Mouse (Mus musculus) kidney, adult 2 months (tissue): ENCODE data around the gene Clmp. TPM values are rescaled to one million over a fixed set of nuclear protein-coding genes. Genes with fewer than 3 reads are reported as not detected.
"Not testable (repeated sequence)": the region's sequence is repeated elsewhere in the genome, so short reads cannot be mapped to it uniquely, and the experiment has no call there.

Experiments
- DNase-seq: peaks from one replicate; pipeline ENCODE4 v3.0.0; 2021
- H3K27ac ChIP-seq: fragments of 200-500 bp; 2 replicates; pipeline ENCODE4 v1.5.1; 2012; ENCODE audit warnings: low read depth, low read length, control low read depth, inconsistent platforms; ENCODE audit not compliant: insufficient read depth
- H3K27me3 ChIP-seq: fragments of 200-500 bp; replicated peaks from 2 replicates; pipeline ENCODE4 v1.6.1; 2012; ENCODE audit warnings: mild to moderate bottlenecking, moderate library complexity, low read length, inconsistent platforms; ENCODE audit not compliant: control insufficient read depth, insufficient read depth
- H3K36me3 ChIP-seq: fragments of 200-500 bp; 2 replicates; pipeline ENCODE4 v1.6.1; 2012; ENCODE audit warnings: mild to moderate bottlenecking, moderate library complexity, low read length, inconsistent platforms; ENCODE audit not compliant: control insufficient read depth, insufficient read depth
- H3K4me1 ChIP-seq: fragments of 200-500 bp; 2 replicates; pipeline ENCODE4 v1.6.1; 2011; ENCODE audit warnings: low read length; ENCODE audit not compliant: control insufficient read depth, insufficient read depth
- H3K4me3 ChIP-seq: fragments of 200-500 bp; 2 replicates; pipeline ENCODE4 v1.5.1; 2011; ENCODE audit warnings: mild to moderate bottlenecking, low read depth, low read length, control low read depth; ENCODE audit not compliant: insufficient read depth
- CTCF ChIP-seq: fragments of 200-500 bp; conservative IDR thresholded peaks from 2 replicates; pipeline ENCODE4 v1.5.1; 2011; ENCODE audit warnings: low read depth, mild to moderate bottlenecking, control low read depth, low read length, moderate library complexity, mixed read lengths; ENCODE audit not compliant: insufficient read depth, insufficient read length
- POLR2A ChIP-seq: fragments of 200-500 bp; IDR thresholded peaks from one replicate; pipeline ENCODE4 v1.6.1; 2011; ENCODE audit warnings: low read depth, low read length, control low read depth
- WGBS: fragments of 180-500 bp; shearing (Covaris S2); methylation state at CpG from one replicate; pipeline ENCODE4 v1.1.7; 2018; 5-methylcytosine and 5-hydroxymethylcytosine counted together
- polyA plus RNA-seq: library from polyadenylated mRNA; depleted of rRNA; stranded (reverse); fragments of >200 nt; gene quantifications from 2 replicates; pipeline ENCODE4 v1.2.3, GENCODE M21; 2012

The Clmp gene
- polyA plus RNA-seq, 1 experiment, result 4.5 TPM

GRCm38 (mm10) chr9:40784374-40784967, 98.7 kb downstream of the Clmp start:
- Histone ChIP-seq H3K4me1 (peaks cover 22% of the 10 kb centered on the region; the same call in 1 of the 2 replicates), H3K27me3 (no peaks in the 10 kb centered on the region), H3K4me3 (no peak overlapping the region), H3K27ac (peak overlapping the region; percentile 68), H3K36me3 (no peaks in the 10 kb centered on the region)
- TF ChIP-seq CTCF (no peak), POLR2A (no peak)
- 31% methylated on average over 9 of the region's 9 CpGs for WGBS
- no peak for DNase-seq

GRCm38 (mm10) chr9:40785452-40785851, 99.7 kb downstream of the Clmp start:
- Histone ChIP-seq H3K36me3 (no peaks in the 10 kb centered on the region), H3K4me3 (no peak overlapping the region), H3K27ac (no peak overlapping the region), H3K4me1 (peaks cover 22% of the 10 kb centered on the region; the same call in 1 of the 2 replicates), H3K27me3 (no peaks in the 10 kb centered on the region)
- no peak for DNase-seq
- TF ChIP-seq POLR2A (no peak), CTCF (no peak)
- WGBS, result 89% methylated on average over 6 of the region's 6 CpGs

GRCm38 (mm10) chr9:40786820-40787219, 101.1 kb downstream of the Clmp start:
- DNase-seq, H3K27ac ChIP-seq, H3K4me3 ChIP-seq, H3K36me3 ChIP-seq, H3K27me3 ChIP-seq: not testable (repeated sequence)
- WGBS, result 97% methylated on average over 6 of the region's 6 CpGs
- peaks cover 18% of the 10 kb centered on the region; the same call in 1 of the 2 replicates for H3K4me1 ChIP-seq

GRCm38 (mm10) chr9:40791864-40792633, 106.3 kb downstream of the Clmp start:
- TF ChIP-seq POLR2A (no peak), CTCF (no peak)
- Histone ChIP-seq H3K27me3 (no peaks in the 10 kb centered on the region), H3K36me3 (no peaks in the 10 kb centered on the region), H3K27ac (no peak overlapping the region), H3K4me1 (0 out of 2 replicates have a peak, but pooled peaks cover 3% of the 10 kb centered on the region), H3K4me3 (no peak overlapping the region)
- no peak for DNase-seq
- WGBS, result 57% methylated on average over 6 of the region's 6 CpGs

GRCm38 (mm10) chr9:40793581-40793980, 107.8 kb downstream of the Clmp start:
- DNase-seq, result no peak
- H3K27me3 ChIP-seq, result no peaks in the 10 kb centered on the region
- TF ChIP-seq POLR2A (no peak), CTCF (no peak)
- WGBS, result 93% methylated on average over 5 of the region's 5 CpGs
- H3K4me3 ChIP-seq, result no peak overlapping the region
- H3K27ac ChIP-seq, result no peak overlapping the region
- H3K36me3 ChIP-seq, result no peaks in the 10 kb centered on the region
- H3K4me1 ChIP-seq, result 0 out of 2 replicates have a peak, but pooled peaks cover 3% of the 10 kb centered on the region

- TF ChIP-seq POLR2A (no peak), CTCF (no peak)
- Histone ChIP-seq H3K4me3 (no peak overlapping the region), H3K27me3 (no peaks in the 10 kb centered on the region), H3K36me3 (no peaks in the 10 kb centered on the region), H3K27ac (no peak overlapping the region), H3K4me1 (peaks cover 8% of the 10 kb centered on the region)
- no peak for DNase-seq
- 31% methylated on average over 5 of the region's 5 CpGs for WGBS
Observed at GRCm38 (mm10) chr9:40794251-40794650, 108.5 kb downstream of the Clmp start.

- Histone ChIP-seq H3K27me3 (no peaks in the 10 kb centered on the region), H3K27ac (no peak overlapping the region)
- 80% methylated on average over 5 of the region's 5 CpGs for WGBS
Observed at GRCm38 (mm10) chr9:40794926-40795325, 109.2 kb downstream of the Clmp start.

More at GRCm38 (mm10) chr9:40794926-40795325, 109.2 kb downstream of the Clmp start:
- no peak overlapping the region for H3K4me3 ChIP-seq
- DNase-seq, result no peak
- TF ChIP-seq POLR2A (no peak), CTCF (no peak)
- no peaks in the 10 kb centered on the region for H3K36me3 ChIP-seq
- H3K4me1 ChIP-seq, result peaks cover 8% of the 10 kb centered on the region
